Mouse (Mus musculus) v-Abl transformed pro-B cells (cell line): ENCODE results near the gene Itga11.

Experiments used
- in situ Hi-C, 2 experiments: fragments of 400-800 bp; cut with MboI; formaldehyde crosslinking; loops; one replicate each; pipeline ENCODE4 v1.15.1; 2025; ENCODE audit not compliant: unreplicated experiment in 2 of 2

Itga11 gene

GRCm38 (mm10) chr9:62811516-62812121, 134.0 kb downstream of the Itga11 start, which contains the start of gene Fem1b:
Fem1b (minus strand) TSS chr9:62811934.
- in situ Hi-C loops, result loop anchor here (10.0 to 25.0 kb wide), 2 partner anchors 563 to 576 kb away; partner anchors contain the start of genes Map2k5 (in 2 of the 2) and 2300009A05Rik (in 1 of the 2)

- in situ Hi-C loops, result loop anchor here (10.0 to 25.0 kb wide), 2 partner anchors 562 to 575 kb away; partner anchors contain the start of genes Map2k5 (in 2 of the 2) and 2300009A05Rik (in 1 of the 2)
These were observed 134.8 kb downstream of the Itga11 start for GRCm38 (mm10) chr9:62812216-62813049.

GRCm38 (mm10) chr9:62814751-62815150, 137.1 kb downstream of the Itga11 start:
- in situ Hi-C loops, result loop anchor here (10.0 to 25.0 kb wide), 2 partner anchors 560 to 573 kb away; partner anchors contain the start of genes Map2k5 (in 2 of the 2) and 2300009A05Rik (in 1 of the 2)

- in situ Hi-C loops, result loop anchor here (10.0 to 25.0 kb wide), 2 partner anchors 558 to 571 kb away; partner anchors contain the start of genes Map2k5 (in 2 of the 2) and 2300009A05Rik (in 1 of the 2)
These were observed 138.9 kb downstream of the Itga11 start for GRCm38 (mm10) chr9:62816323-62817098.

GRCm38 (mm10) chr9:62817099-62817571, 139.5 kb downstream of the Itga11 start:
- in situ Hi-C loops, result loop anchor here (10.0 to 25.0 kb wide), 2 partner anchors 558 to 570 kb away; partner anchors contain the start of genes Map2k5 (in 2 of the 2) and 2300009A05Rik (in 1 of the 2)

- in situ Hi-C loops, result loop anchor here (10.0 to 25.0 kb wide), 2 partner anchors 557 to 569 kb away; partner anchors contain the start of genes Map2k5 (in 2 of the 2) and 2300009A05Rik (in 1 of the 2)
These were observed 140.4 kb downstream of the Itga11 start for GRCm38 (mm10) chr9:62817828-62818614.

- in situ Hi-C loops, result loop anchor here (10.0 to 25.0 kb wide), 2 partner anchors 555 to 568 kb away; partner anchors contain the start of genes Map2k5 (in 2 of the 2) and 2300009A05Rik (in 1 of the 2)
These were observed 141.9 kb downstream of the Itga11 start for GRCm38 (mm10) chr9:62819494-62819893.

GRCm38 (mm10) chr9:62819910-62820309, 142.3 kb downstream of the Itga11 start:
- in situ Hi-C loops, result loop anchor here (10.0 to 25.0 kb wide), 2 partner anchors 555 to 567 kb away; partner anchors contain the start of genes Map2k5 (in 2 of the 2) and 2300009A05Rik (in 1 of the 2)

- in situ Hi-C loops, result loop anchor here in 1 of 2 experiments (25.0 kb wide), 1 partner anchor 566 kb away; the partner anchor contains the start of genes 2300009A05Rik and Map2k5
These were observed 143.2 kb downstream of the Itga11 start for GRCm38 (mm10) chr9:62820829-62821228.

- in situ Hi-C loops, result loop anchor here in 1 of 2 experiments (25.0 kb wide), 1 partner anchor 565 kb away; the partner anchor contains the start of genes 2300009A05Rik and Map2k5
These were observed 144.2 kb downstream of the Itga11 start for GRCm38 (mm10) chr9:62821811-62822210.

GRCm38 (mm10) chr9:62825791-62826393, 148.3 kb downstream of the Itga11 start:
- in situ Hi-C loops, result no loop called here

GRCm38 (mm10) chr9:62826456-62826855, 148.8 kb downstream of the Itga11 start:
- in situ Hi-C loops, result no loop called here

GRCm38 (mm10) chr9:62827939-62828652, 150.5 kb downstream of the Itga11 start:
- in situ Hi-C loops, result no loop called here

- in situ Hi-C loops, result no loop called here
These were observed 151.0 kb downstream of the Itga11 start for GRCm38 (mm10) chr9:62828662-62829086.

- in situ Hi-C loops, result no loop called here
These were observed 152.3 kb downstream of the Itga11 start for GRCm38 (mm10) chr9:62829877-62830276.
